Mouse (Mus musculus): ENCODE data around the gene Fbxl17. TPM values are rescaled to one million over a fixed set of nuclear protein-coding genes. Genes with fewer than 3 reads are reported as not detected.

Gene Fbxl17
- polyA plus RNA-seq, 1 experiment from 2014 or later, result 4.3 TPM

GRCm38 (mm10) chr17:63497206-63497731 is 2.5 kb downstream of the Fbxl17 start:
- no peak for TF ChIP-seq CTCF (IDR thresholded peaks at IDR 0.05; ENCODE audit: low read depth)
- Histone ChIP-seq H3K9ac (ENCODE audit: low read depth, low read length) (no peak overlapping the region), H3K9me3 (ENCODE audit: control insufficient read depth) (no peaks in the 10 kb centered on the region), H3K27me3 (replicated peaks; ENCODE audit: control insufficient read depth, insufficient read depth, low read length) (no peaks in the 10 kb centered on the region), H3K4me1 (replicated peaks; ENCODE audit: control insufficient read depth, insufficient read depth, low read length) (peaks cover 8% of the 10 kb centered on the region; the same call in 1 of the 2 replicates), H3K4me2 (replicated peaks; ENCODE audit: low read depth) (peak overlapping the region; percentile 85; the same call in 1 of the 2 replicates), H3K36me3 (ENCODE audit: control insufficient read depth, insufficient read depth) (no peaks in the 10 kb centered on the region), H3K4me3 (ENCODE audit: low read depth, low read length) (no peak overlapping the region), H3K27ac (ENCODE audit: low read depth, low read length) (no peak overlapping the region)
- 79% methylated on average over 6 of the region's 6 CpGs for WGBS
- ATAC-seq, result no peak

GRCm38 (mm10) chr17:63496153-63496552 is 3.7 kb downstream of the Fbxl17 start:
- H3K4me1 ChIP-seq (replicated peaks; ENCODE audit: control insufficient read depth, insufficient read depth, low read length), result peaks cover 8% of the 10 kb centered on the region; the same call in 1 of the 2 replicates
- H3K9ac ChIP-seq (ENCODE audit: low read depth, low read length), result no peak overlapping the region
- no peak for TF ChIP-seq CTCF (IDR thresholded peaks at IDR 0.05; ENCODE audit: low read depth)
- no peak for ATAC-seq
- H3K9me3 ChIP-seq (ENCODE audit: control insufficient read depth), result no peaks in the 10 kb centered on the region
- H3K4me2 ChIP-seq (replicated peaks; ENCODE audit: low read depth), result no peak overlapping the region
- H3K27me3 ChIP-seq (replicated peaks; ENCODE audit: control insufficient read depth, insufficient read depth, low read length), result no peaks in the 10 kb centered on the region
- no peaks in the 10 kb centered on the region for H3K36me3 ChIP-seq (ENCODE audit: control insufficient read depth, insufficient read depth)
- H3K27ac ChIP-seq (ENCODE audit: low read depth, low read length), result no peak overlapping the region
- no peak overlapping the region for H3K4me3 ChIP-seq (ENCODE audit: low read depth, low read length)
- WGBS, result 61% methylated on average over 5 of the region's 5 CpGs

DNA sequence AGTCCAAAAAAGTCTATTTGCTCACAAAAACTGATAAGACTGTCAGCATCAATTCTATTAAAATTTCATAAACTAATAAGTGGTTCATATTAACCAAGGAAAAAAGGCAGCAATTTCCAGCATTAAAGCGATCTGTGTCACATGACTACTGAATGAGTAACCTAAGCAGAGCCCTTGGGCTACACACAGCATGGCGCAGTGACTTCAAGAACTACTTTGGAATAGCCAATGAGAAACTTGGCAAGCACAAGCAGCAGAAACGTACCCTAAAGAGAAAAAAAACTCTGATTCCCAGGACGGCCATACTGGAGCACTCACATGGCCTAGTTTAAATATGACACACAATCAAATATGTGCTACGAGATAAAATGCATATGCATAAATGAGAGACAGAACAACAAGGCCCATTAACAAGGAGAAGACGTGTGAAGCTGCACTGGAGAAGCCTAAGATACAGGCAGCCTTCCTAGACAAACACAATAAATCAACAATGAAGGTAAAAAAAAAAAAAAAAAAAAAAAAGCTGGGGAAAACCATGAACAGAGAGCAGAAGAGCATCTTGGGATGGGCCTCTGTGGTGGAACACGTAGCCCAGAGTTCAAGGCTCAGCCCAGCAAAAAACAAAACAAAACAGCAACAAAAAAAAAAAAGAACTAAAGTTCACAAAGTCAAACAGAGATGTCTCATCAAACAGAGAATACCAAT is 5.8 kb downstream of the Fbxl17 start:
- no peaks in the 10 kb centered on the region for H3K9me3 ChIP-seq (ENCODE audit: control insufficient read depth)
- H3K4me1 ChIP-seq (replicated peaks; ENCODE audit: control insufficient read depth, insufficient read depth, low read length), result peaks cover 8% of the 10 kb centered on the region; the same call in 1 of the 2 replicates
- no peak overlapping the region for H3K4me3 ChIP-seq (ENCODE audit: low read depth, low read length)
- no peak for TF ChIP-seq CTCF (IDR thresholded peaks at IDR 0.05; ENCODE audit: low read depth)
- H3K9ac ChIP-seq (ENCODE audit: low read depth, low read length), result no peak overlapping the region
- H3K36me3 ChIP-seq (ENCODE audit: control insufficient read depth, insufficient read depth), result peaks cover 4% of the 10 kb centered on the region; the same call in 1 of the 2 replicates
- no peak for ATAC-seq
- H3K27me3 ChIP-seq (replicated peaks; ENCODE audit: control insufficient read depth, insufficient read depth, low read length), result no peaks in the 10 kb centered on the region
- no peak overlapping the region for H3K27ac ChIP-seq (ENCODE audit: low read depth, low read length)
- 73% methylated on average over 7 of the region's 7 CpGs for WGBS
- no peak overlapping the region for H3K4me2 ChIP-seq (replicated peaks; ENCODE audit: low read depth)

GRCm38 (mm10) chr17:63493274-63493673 is 6.5 kb downstream of the Fbxl17 start:
- Histone ChIP-seq H3K36me3 (ENCODE audit: control insufficient read depth, insufficient read depth) (peaks cover 10% of the 10 kb centered on the region; the same call in 1 of the 2 replicates), H3K27ac (ENCODE audit: low read depth, low read length) (0 out of 2 replicates have a peak overlapping the region, but pooled peaks have one; percentile 15), H3K4me3 (ENCODE audit: low read depth, low read length) (no peak overlapping the region), H3K4me1 (replicated peaks; ENCODE audit: control insufficient read depth, insufficient read depth, low read length) (peaks cover 5% of the 10 kb centered on the region; the same call in 1 of the 2 replicates), H3K27me3 (replicated peaks; ENCODE audit: control insufficient read depth, insufficient read depth, low read length) (no peaks in the 10 kb centered on the region), H3K4me2 (replicated peaks; ENCODE audit: low read depth) (peak overlapping the region; percentile 41), H3K9ac (ENCODE audit: low read depth, low read length) (no peak overlapping the region), H3K9me3 (ENCODE audit: control insufficient read depth) (no peaks in the 10 kb centered on the region)
- ATAC-seq, result no peak
- peak; percentile 64 for TF ChIP-seq CTCF (IDR thresholded peaks at IDR 0.05; ENCODE audit: low read depth)
- WGBS, result 41% methylated on average over 5 of the region's 5 CpGs

GRCm38 (mm10) chr17:63492665-63493273 is 7.0 kb downstream of the Fbxl17 start:
- no peaks in the 10 kb centered on the region for H3K27me3 ChIP-seq (replicated peaks; ENCODE audit: control insufficient read depth, insufficient read depth, low read length)
- TF ChIP-seq CTCF (IDR thresholded peaks at IDR 0.05; ENCODE audit: low read depth), result no peak
- 0 out of 2 replicates have a peak, but pooled peaks cover 2% of the 10 kb centered on the region for H3K4me1 ChIP-seq (replicated peaks; ENCODE audit: control insufficient read depth, insufficient read depth, low read length)
- WGBS, result 67% methylated on average over 8 of the region's 8 CpGs
- ATAC-seq, result 0 out of 2 replicates have a peak, but pooled peaks have one; percentile 34
- peaks cover 13% of the 10 kb centered on the region; the same call in 1 of the 2 replicates for H3K36me3 ChIP-seq (ENCODE audit: control insufficient read depth, insufficient read depth)
- no peak overlapping the region for H3K4me3 ChIP-seq (ENCODE audit: low read depth, low read length)
- H3K9ac ChIP-seq (ENCODE audit: low read depth, low read length), result no peak overlapping the region
- peak overlapping the region; percentile 15; the same call in 1 of the 2 replicates for H3K27ac ChIP-seq (ENCODE audit: low read depth, low read length)
- H3K4me2 ChIP-seq (replicated peaks; ENCODE audit: low read depth), result peak overlapping the region; percentile 41
- H3K9me3 ChIP-seq (ENCODE audit: control insufficient read depth), result no peaks in the 10 kb centered on the region

DNA sequence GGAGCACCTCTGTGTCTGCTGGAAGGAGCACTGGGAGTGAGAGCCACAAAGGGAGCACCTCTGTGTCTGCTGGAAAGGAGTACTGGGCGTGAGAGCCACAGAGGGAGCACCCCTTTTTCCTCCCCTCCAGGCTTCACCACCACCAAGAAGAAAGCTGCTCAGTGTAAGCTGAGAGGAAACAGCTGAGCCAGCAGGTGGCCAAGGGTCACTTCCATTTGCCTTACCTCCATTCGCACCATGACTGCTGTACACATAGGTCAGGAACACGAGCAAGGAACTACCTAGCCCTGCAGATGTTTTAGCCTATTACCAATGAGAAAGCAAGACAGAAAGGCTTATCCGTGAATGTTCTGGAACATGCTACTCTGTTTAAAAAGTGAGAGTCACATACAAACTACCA is 10.3 kb downstream of the Fbxl17 start:
- Histone ChIP-seq H3K36me3 (ENCODE audit: control insufficient read depth, insufficient read depth) (peaks cover 16% of the 10 kb centered on the region; the same call in 1 of the 2 replicates), H3K4me2 (replicated peaks; ENCODE audit: low read depth) (no peak overlapping the region), H3K4me1 (replicated peaks; ENCODE audit: control insufficient read depth, insufficient read depth, low read length) (0 out of 2 replicates have a peak, but pooled peaks cover 2% of the 10 kb centered on the region), H3K9me3 (ENCODE audit: control insufficient read depth) (no peaks in the 10 kb centered on the region), H3K4me3 (ENCODE audit: low read depth, low read length) (no peak overlapping the region), H3K9ac (ENCODE audit: low read depth, low read length) (no peak overlapping the region), H3K27ac (ENCODE audit: low read depth, low read length) (no peak overlapping the region), H3K27me3 (replicated peaks; ENCODE audit: control insufficient read depth, insufficient read depth, low read length) (no peaks in the 10 kb centered on the region)
- no peak for TF ChIP-seq CTCF (IDR thresholded peaks at IDR 0.05; ENCODE audit: low read depth)
- 0 out of 2 replicates have a peak, but pooled peaks have one; percentile 43 for ATAC-seq
- WGBS, result 65% methylated on average over 4 of the region's 4 CpGs

Data from intestine, postnatal 0 days (tissue).